19 mouse cellular contexts compared by ENCODE assay signal in genomic region chrX:98375437-98375836, GRCm38 (mm10).
A peak's percentile ranks its signal among the peaks of the same experiment; 100 is the strongest.
DNase-seq lines count a peak whose midpoint lies in the region; ATAC-seq and TF ChIP-seq lines count a peak whose summit lies in the region.
"Had no signal": no experiment of that assay in that cellular context is flagged by ENCODE, and none has a peak within 500 bp of the region (broad histone marks: within the 10 kb centered on the region; RNA-seq: fewer than 3 reads in every experiment).

No protein-coding gene starts in this region.

- TF ChIP-seq CTCF in layer of hippocampus, adult 2 months (conservative IDR thresholded peaks at IDR 0.05), result no peak

- no peak overlapping the region for H3K4me3 ChIP-seq in layer of hippocampus, adult 2 months
- H3K4me3 ChIP-seq: embryonic facial prominence, embryonic 15.5 days; forebrain, embryonic 13.5 days; hindbrain, embryonic 12.5 days; limb, embryonic 13.5 days; neural tube, embryonic 12.5 days had no signal

- no peak overlapping the region for H3K27ac ChIP-seq in layer of hippocampus, adult 2 months
- H3K27ac ChIP-seq: embryonic facial prominence, embryonic 15.5 days; forebrain, embryonic 13.5 days; hindbrain, embryonic 12.5 days; limb, embryonic 13.5 days; neural tube, embryonic 12.5 days had no signal

- no peak for ATAC-seq in megakaryocyte, adult 5-6 weeks (ENCODE audit: poor library complexity, severe bottlenecking)
- ATAC-seq: forebrain, embryonic 13.5 days; liver, postnatal 0 days; Patski had no signal

- peak; percentile 6 to 30 for DNase-seq in adrenal gland, adult (ENCODE audit: inconsistent age in 2 of 2, low spot score in 1 of 2)
- no peak for DNase-seq in adrenal gland, postnatal 4 days (ENCODE audit: low spot score in 2 of 2)
- DNase-seq in kidney, postnatal 10 days, result peak; percentile 10
- no peak for DNase-seq in kidney, adult 9 months
- DNase-seq in heart, adult 9 months (ENCODE audit: low spot score in 2 of 2), result peak; percentile 7 to 21
- peak; percentile 41 for DNase-seq in testis, postnatal 10 days (ENCODE audit: low spot score)
- no peak for DNase-seq in layer of hippocampus, adult 2 months (ENCODE audit: low spot score in 2 of 2)
- DNase-seq: cerebellum, adult 11-12 months; kidney, adult 11 months; liver, postnatal 0 days; spleen, adult 18-20 months; thymus, adult 18-20 months had no signal

Comparison
In these comparisons a context has a peak if more than half of its experiments do, and no peak if none do; other contexts are left out.
1. DNase-seq: peak in adrenal gland, adult (2 of 2), kidney, postnatal 10 days (single experiment), heart, adult 9 months (2 of 2) and testis, postnatal 10 days (single experiment); none in adrenal gland, postnatal 4 days (0 of 2), kidney, adult 9 months (single experiment) and layer of hippocampus, adult 2 months (0 of 2).